Comparison of ENCODE assay signal across 8 mouse cellular contexts in the genomic region with DNA sequence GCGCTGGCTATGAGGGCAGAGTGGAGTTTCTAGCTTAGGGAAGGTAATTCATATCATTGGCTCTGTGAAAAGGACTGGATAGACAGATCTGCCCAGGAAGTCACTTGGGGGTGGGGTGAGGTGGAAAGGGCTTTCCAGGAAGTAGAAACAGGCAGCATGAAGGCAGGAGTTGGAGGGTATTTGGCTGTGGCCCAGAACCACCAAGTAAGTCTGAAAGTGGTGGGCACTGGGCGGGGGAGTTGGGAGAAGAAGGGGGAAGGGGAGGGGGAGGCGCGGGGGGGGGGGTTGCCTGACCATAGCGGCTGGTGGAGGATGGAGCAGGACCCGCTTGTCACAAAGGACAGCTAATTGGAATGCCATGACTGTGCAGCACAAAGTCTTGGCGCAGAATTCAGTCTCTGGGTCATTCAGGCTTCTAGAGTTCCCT. TPM values are rescaled to one million over a fixed set of nuclear protein-coding genes. Genes with fewer than 3 reads are reported as not detected.
DNase-seq lines count a peak whose midpoint lies in the region; ATAC-seq and TF ChIP-seq lines count a peak whose summit lies in the region.

No protein-coding gene starts in this region.

- no peak for TF ChIP-seq POLR2A in spleen, adult 2 months (IDR thresholded peaks at IDR 0.05; ENCODE audit: low read depth, low read length)

- peak in 1 of 2 experiments; percentile 9 for DNase-seq in spleen, adult 2 months (ENCODE audit: low read depth in 1 of 2, low spot score in 2 of 2)
- DNase-seq in spleen, postnatal 4 days (ENCODE audit: low spot score in 2 of 2): no peak
- DNase-seq in lung, adult 18-20 months: peak; percentile 12 to 34
- DNase-seq in right cerebral cortex, adult 18-20 months: no peak
- no peak for DNase-seq in testis, postnatal 10 days (ENCODE audit: low spot score)

- H3K36me3 ChIP-seq in spleen, adult 2 months (ENCODE audit: control insufficient read depth, insufficient read depth, low read length): peaks cover 7% of the 10 kb centered on the region
- H3K36me3 ChIP-seq in embryonic facial prominence, embryonic 13.5 days: peaks cover 13% of the 10 kb centered on the region

- peak overlapping the region; percentile 67 for H3K4me2 ChIP-seq in embryonic facial prominence, embryonic 13.5 days

- H3K4me1 ChIP-seq in spleen, adult 2 months (ENCODE audit: control insufficient read depth, insufficient read depth, insufficient read length): peaks cover 2% of the 10 kb centered on the region; the same call in 1 of the 2 replicates
- H3K4me1 ChIP-seq in embryonic facial prominence, embryonic 13.5 days: peaks cover 8% of the 10 kb centered on the region

- H3K27ac ChIP-seq in spleen, adult 2 months (ENCODE audit: insufficient read depth, low read length): peak overlapping the region; percentile 48
- H3K27ac ChIP-seq in embryonic facial prominence, embryonic 13.5 days: peak overlapping the region; percentile 72

- ATAC-seq in embryonic facial prominence, embryonic 13.5 days (ENCODE audit: insufficient number of reproducible peaks, insufficient read depth, low FRiP score, low TSS enrichment, low read depth): peak; percentile 33; the same call in 1 of the 2 replicates
- peak; percentile 58 for ATAC-seq in inflammation-experienced regulatory T-cells, adult 6 months
- ATAC-seq in neutrophil, adult 5-6 weeks (ENCODE audit: extremely low read depth, insufficient number of reproducible peaks, low FRiP score, poor library complexity, severe bottlenecking): peak; percentile 33; the same call in 1 of the 2 replicates

- no peak for TF ChIP-seq CTCF in spleen, adult 2 months (IDR thresholded peaks at IDR 0.05; ENCODE audit: extremely low read depth, insufficient read depth, insufficient read length, insufficient replicate concordance)

- peak overlapping the region; percentile 79 for H3K4me3 ChIP-seq in spleen, adult 2 months (ENCODE audit: extremely low read depth, insufficient read depth, insufficient read length)
- peak overlapping the region; percentile 55 for H3K4me3 ChIP-seq in embryonic facial prominence, embryonic 13.5 days

- H3K27me3 ChIP-seq in spleen, adult 2 months (ENCODE audit: control insufficient read depth, insufficient read depth, low read length): no peaks in the 10 kb centered on the region
- no peaks in the 10 kb centered on the region for H3K27me3 ChIP-seq in embryonic facial prominence, embryonic 13.5 days

- H3K9ac ChIP-seq in embryonic facial prominence, embryonic 13.5 days: peak overlapping the region; percentile 80

- WGBS in spleen, adult 2 months: 3% methylated on average over 6 of the region's 7 CpGs
- 18% methylated on average over 4 of the region's 7 CpGs for WGBS in embryonic facial prominence, embryonic 13.5 days

- no peaks in the 10 kb centered on the region for H3K9me3 ChIP-seq in embryonic facial prominence, embryonic 13.5 days

RNA-seq across cellular contexts. Expression of a gene that starts 0.5 kb away (rescaled TPM):
- 1.6 and 3.0 TPM in 2 replicates for polyA plus RNA-seq in spleen, adult 2 months (2012; rRNA removed)
- polyA plus RNA-seq in embryonic facial prominence, embryonic 13.5 days (2015; fragmentation: Nextera tagmentation; extraction: Ambion mirVana): 15.4 and 16.2 TPM in 2 replicates
- polyA plus RNA-seq in inflammation-experienced regulatory T-cells, adult 6 months (2017; shearing (Covaris generic)): 10 to 100 TPM; 21.4 to 37.1 (median 34.5) TPM
- total RNA-seq in neutrophil, adult 5-6 weeks (2017): 43.1 and 52.8 TPM in 2 replicates

RNA-seq across cellular contexts. Expression of a gene that starts 24.9 kb away (rescaled TPM):
- not detected in 2 replicates for polyA plus RNA-seq in spleen, adult 2 months (2012; rRNA removed)
- 0.10 and 0.22 TPM in 2 replicates for polyA plus RNA-seq in embryonic facial prominence, embryonic 13.5 days (2015; fragmentation: Nextera tagmentation; extraction: Ambion mirVana)
- 1 to 10 TPM in 1 of 3 experiments, under 1 TPM in 2; 0.16 to 1.0 (median 0.37) TPM for polyA plus RNA-seq in inflammation-experienced regulatory T-cells, adult 6 months (2017; shearing (Covaris generic))
- not detected in 2 replicates for total RNA-seq in neutrophil, adult 5-6 weeks (2017)

RNA-seq across cellular contexts. Expression of a gene that starts 34.4 kb away (rescaled TPM):
- polyA plus RNA-seq in spleen, adult 2 months (2012; rRNA removed): 2.4 and 3.0 TPM in 2 replicates
- 119 and 125 TPM in 2 replicates for polyA plus RNA-seq in embryonic facial prominence, embryonic 13.5 days (2015; fragmentation: Nextera tagmentation; extraction: Ambion mirVana)
- polyA plus RNA-seq in inflammation-experienced regulatory T-cells, adult 6 months (2017; shearing (Covaris generic)): 10 to 100 TPM; 80.2 to 92.9 (median 81.9) TPM
- total RNA-seq in neutrophil, adult 5-6 weeks (2017): 35.7 and 39.7 TPM in 2 replicates

RNA-seq across cellular contexts. Expression of a gene that starts 46.5 kb away (rescaled TPM):
- polyA plus RNA-seq in spleen, adult 2 months (2012; rRNA removed): 6.2 and 8.9 TPM in 2 replicates
- polyA plus RNA-seq in embryonic facial prominence, embryonic 13.5 days (2015; fragmentation: Nextera tagmentation; extraction: Ambion mirVana): 56.5 and 59.2 TPM in 2 replicates
- 100 to 1,000 TPM in 1 of 3 experiments, 10 to 100 TPM in 2; 87.2 to 113 (median 96.5) TPM for polyA plus RNA-seq in inflammation-experienced regulatory T-cells, adult 6 months (2017; shearing (Covaris generic))
- 41.1 and 60.0 TPM in 2 replicates for total RNA-seq in neutrophil, adult 5-6 weeks (2017)

RNA-seq across cellular contexts. Expression of a gene that starts 46.7 kb away (rescaled TPM):
- polyA plus RNA-seq in spleen, adult 2 months (2012; rRNA removed): 11.2 and 11.6 TPM in 2 replicates
- polyA plus RNA-seq in embryonic facial prominence, embryonic 13.5 days (2015; fragmentation: Nextera tagmentation; extraction: Ambion mirVana): 16.3 and 17.5 TPM in 2 replicates
- 10 to 100 TPM in 2 of 3 experiments, 1 to 10 TPM in 1; 9.3 to 13.0 (median 11.4) TPM for polyA plus RNA-seq in inflammation-experienced regulatory T-cells, adult 6 months (2017; shearing (Covaris generic))
- total RNA-seq in neutrophil, adult 5-6 weeks (2017): 26.3 and 32.7 TPM in 2 replicates

Comparison
In these comparisons a context has a peak if more than half of its experiments do, and no peak if none do; other contexts are left out.
1. DNase-seq: peak in lung, adult 18-20 months (2 of 2); none in spleen, postnatal 4 days (0 of 2), right cerebral cortex, adult 18-20 months (single experiment) and testis, postnatal 10 days (single experiment).
2. RNA of a gene that starts 34.4 kb away (polyA plus RNA-seq): 119 to 125 TPM in embryonic facial prominence, embryonic 13.5 days and 80.2 to 92.9 TPM in inflammation-experienced regulatory T-cells, adult 6 months; 2.4 to 3.0 TPM in spleen, adult 2 months; every median in the first group is over 10 times any median in the second.
3. Peak in every context shown above with its lines, with median percentiles within 50 percentile points of each other: ATAC-seq.